Mouse (Mus musculus) megakaryocyte, adult 5-6 weeks (primary cell): ENCODE measurements around the gene Rnaset2b. TPM values are rescaled to one million over a fixed set of nuclear protein-coding genes. Genes with fewer than 3 reads are reported as not detected.
"Not testable (repeated sequence)": the region's sequence is repeated elsewhere in the genome, so short reads cannot be mapped to it uniquely, and the experiment has no call there.

Experiments used
- ATAC-seq: 2 replicates; pipeline ENCODE4 v1.8.0; 2016; ENCODE audit warnings: mild to moderate bottlenecking, inconsistent platforms; ENCODE audit not compliant: poor library complexity, severe bottlenecking
- total RNA-seq, 2 experiments: library from RNA; stranded (forward) in 1 of 2; stranded (reverse) in 1 of 2; fragments of 153-499, 151-499 nt in 1 of 2; fragments of 221-1000, 200-1000 nt in 1 of 2; gene quantifications; 2 replicates each; pipeline versions ENCODE4 v1.2.3 to v1.2.4; 2015 to 2017

Gene Rnaset2b
- total RNA-seq, 2 experiments from 2014 or later, result 608 to 643 TPM

- 0 out of 2 replicates have a peak, but pooled peaks have one; percentile 1 for ATAC-seq
These were observed 8.9 kb downstream of the Rnaset2b start for GRCm38 (mm10) chr17:6979380-6979779.

- not testable (repeated sequence) for ATAC-seq
These were observed 9.7 kb downstream of the Rnaset2b start for GRCm38 (mm10) chr17:6980144-6980543.

GRCm38 (mm10) chr17:6986118-6986517 is 15.7 kb downstream of the Rnaset2b start:
- ATAC-seq, result peak; percentile 87

- ATAC-seq, result not testable (repeated sequence)
These were observed 25.1 kb downstream of the Rnaset2b start for GRCm38 (mm10) chr17:6995504-6995903.

- ATAC-seq, result not testable (repeated sequence)
These were observed 26.4 kb downstream of the Rnaset2b start for GRCm38 (mm10) chr17:6996826-6997225.

- peak; percentile 68 for ATAC-seq
These were observed 27.5 kb downstream of the Rnaset2b start for GRCm38 (mm10) chr17:6997778-6998490.

GRCm38 (mm10) chr17:7001790-7002585 is 31.6 kb downstream of the Rnaset2b start:
- not testable (repeated sequence) for ATAC-seq

GRCm38 (mm10) chr17:7003392-7003791 is 33.0 kb downstream of the Rnaset2b start:
- not testable (repeated sequence) for ATAC-seq

GRCm38 (mm10) chr17:7005646-7006045 is 35.2 kb downstream of the Rnaset2b start:
- ATAC-seq, result not testable (repeated sequence)

- peak; percentile 72 for ATAC-seq
These were observed 38.5 kb downstream of the Rnaset2b start for GRCm38 (mm10) chr17:7008885-7009284.

- not testable (repeated sequence) for ATAC-seq
These were observed 39.0 kb downstream of the Rnaset2b start for GRCm38 (mm10) chr17:7009440-7009839.

GRCm38 (mm10) chr17:7009901-7010300 is 39.5 kb downstream of the Rnaset2b start:
- ATAC-seq, result peak; percentile 53

GRCm38 (mm10) chr17:7014190-7014589 is 43.8 kb downstream of the Rnaset2b start:
- ATAC-seq, result peak; percentile 53

- not testable (repeated sequence) for ATAC-seq
These were observed 54.8 kb downstream of the Rnaset2b start, which contains the start of gene Gm1604a for GRCm38 (mm10) chr17:7025257-7025656. Gene Gm1604a (plus strand): TSS chr17:7025568.

GRCm38 (mm10) chr17:7025764-7026346 is 55.4 kb downstream of the Rnaset2b start:
- ATAC-seq, result not testable (repeated sequence)

GRCm38 (mm10) chr17:7030204-7030603 is 59.8 kb downstream of the Rnaset2b start:
- not testable (repeated sequence) for ATAC-seq

GRCm38 (mm10) chr17:7030622-7031174 is 60.3 kb downstream of the Rnaset2b start:
- not testable (repeated sequence) for ATAC-seq

- ATAC-seq, result peak; percentile 62
These were observed 63.0 kb downstream of the Rnaset2b start for GRCm38 (mm10) chr17:7033192-7034166.
